Mouse (Mus musculus) c-Kit-positive CD71-positive TER-119-positive erythroid progenitor cells, embryonic 14.5 days (primary cell): ENCODE measurements around the gene Nubp2.

Source experiments
- DNase-seq: peaks from one replicate; pipeline ENCODE4 v3.0.0-alpha.2; 2013; ENCODE audit warnings: low spot score

The Nubp2 gene

GRCm38 (mm10) chr17:24860076-24860475, 26.1 kb downstream of the Nubp2 start:
- no peak for DNase-seq

GRCm38 (mm10) chr17:24858967-24859366, 27.2 kb downstream of the Nubp2 start:
- peak; percentile 87 for DNase-seq

DNA sequence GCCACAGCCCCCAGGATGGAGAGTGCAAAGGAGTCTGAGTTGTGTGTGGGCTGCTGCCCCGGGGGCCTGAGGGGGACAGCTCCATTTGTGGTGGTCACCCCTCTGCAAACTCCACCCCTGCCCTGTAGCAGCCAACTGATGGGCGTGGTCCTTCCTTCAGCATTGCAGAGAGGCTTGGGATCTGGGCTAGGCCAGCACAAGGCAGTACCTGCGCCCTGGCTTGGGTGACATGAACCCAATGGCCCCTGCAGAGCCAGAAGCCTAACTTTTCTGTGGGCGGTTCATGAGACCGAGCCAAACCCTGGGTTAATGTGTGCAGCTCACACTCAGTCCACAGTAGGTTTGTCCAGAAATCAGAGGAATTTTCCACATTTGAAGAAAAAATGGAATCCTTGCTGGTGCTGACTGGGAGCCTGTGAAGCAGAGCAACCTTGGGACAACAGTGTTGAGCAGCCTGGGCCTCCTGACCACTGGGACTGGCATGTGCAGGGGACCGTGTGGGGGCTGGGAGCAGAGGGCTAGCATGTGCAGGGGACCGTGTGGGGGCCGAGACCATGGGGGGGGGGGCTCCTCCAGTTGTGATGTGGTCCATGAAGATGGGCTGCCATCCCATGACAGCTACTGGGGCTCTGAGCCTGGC, 28.2 kb downstream of the Nubp2 start:
- no peak for DNase-seq

- DNase-seq, result no peak
Measured at GRCm38 (mm10) chr17:24856589-24856988, 29.6 kb downstream of the Nubp2 start.

- DNase-seq, result no peak
Measured at GRCm38 (mm10) chr17:24855838-24856464, 30.2 kb downstream of the Nubp2 start.

DNA sequence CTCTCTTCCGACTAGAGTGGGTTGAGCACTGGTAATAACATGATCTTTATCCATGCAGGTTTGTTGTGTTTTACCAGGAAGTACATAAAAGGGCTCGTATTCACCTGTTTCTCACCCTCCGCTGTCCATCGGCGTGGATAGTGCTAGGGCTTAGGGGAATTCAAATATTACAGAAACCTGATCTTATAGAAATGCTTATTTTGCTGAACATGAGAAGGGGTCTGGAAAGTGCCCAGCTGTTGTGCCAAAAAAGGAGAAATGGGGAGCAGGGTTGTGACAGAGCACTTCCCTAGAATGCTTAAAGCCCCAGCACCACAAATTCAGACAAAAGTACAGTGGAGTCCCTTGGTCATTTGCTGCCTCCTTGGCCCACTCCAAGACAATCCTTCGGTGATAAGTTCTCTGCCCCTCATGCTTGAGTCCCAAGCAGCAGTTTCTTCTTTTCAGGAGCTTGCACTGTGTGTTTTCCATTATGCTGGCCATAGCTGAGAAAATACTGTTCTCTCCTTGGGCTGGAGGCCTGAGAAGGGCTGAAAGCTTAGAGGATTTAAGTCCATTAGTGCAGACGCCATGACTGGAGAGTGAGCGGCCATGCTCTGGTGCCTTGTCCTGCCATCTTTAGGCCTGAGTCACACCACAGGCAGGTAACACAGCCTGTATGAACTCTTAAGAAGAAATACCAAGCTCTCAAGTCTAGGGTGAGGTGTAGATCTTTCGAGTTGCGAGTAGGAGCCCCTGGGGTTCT, 34.6 kb downstream of the Nubp2 start:
- no peak for DNase-seq

DNA sequence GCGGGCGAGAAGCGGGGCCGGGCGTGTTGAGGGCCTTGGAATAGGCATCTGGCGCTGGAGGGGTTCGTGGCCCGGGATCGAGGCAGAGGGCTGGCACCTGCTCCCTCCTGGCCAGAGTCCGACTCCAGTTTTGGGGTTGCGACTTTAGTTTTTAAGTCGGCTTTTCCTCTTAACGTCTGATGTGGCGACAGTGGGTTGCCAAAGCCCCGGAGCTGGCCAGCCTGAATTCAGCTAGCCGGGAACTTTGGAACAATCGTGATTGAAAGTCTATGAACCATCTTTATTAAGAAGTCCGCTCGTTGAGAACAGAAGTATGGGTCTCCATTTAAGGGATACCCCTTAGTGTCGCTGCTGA, 35.4 kb downstream of the Nubp2 start:
- DNase-seq, result no peak

- peak; percentile 98 for DNase-seq
Measured at GRCm38 (mm10) chr17:24850065-24850772, 35.9 kb downstream of the Nubp2 start, which contains the start of gene Fahd1. Fahd1 (minus strand) TSS chr17:24850364.

GRCm38 (mm10) chr17:24849733-24850064, 36.5 kb downstream of the Nubp2 start:
- no peak for DNase-seq

DNA sequence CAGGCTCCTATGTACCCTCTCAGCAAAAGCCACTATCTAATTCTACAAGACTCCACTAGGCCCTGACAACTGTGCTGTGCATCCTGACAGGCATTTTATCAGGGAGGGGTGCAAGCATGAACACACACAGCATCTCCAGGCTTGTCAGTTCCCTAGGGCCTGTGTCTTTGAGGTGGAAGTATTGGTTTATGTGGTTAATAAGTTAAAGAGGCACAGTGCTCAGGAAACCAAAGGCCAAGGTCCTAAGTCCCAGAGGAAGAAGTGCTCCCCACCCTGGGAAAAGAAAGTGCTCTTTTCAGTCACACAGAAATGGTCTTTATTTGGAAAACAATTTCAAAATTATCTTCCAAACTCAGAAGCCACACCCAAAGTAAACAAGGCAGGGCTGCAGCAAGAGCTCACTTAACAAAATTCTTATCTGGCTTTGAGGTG, 37.5 kb downstream of the Nubp2 start:
- DNase-seq, result peak; percentile 79

GRCm38 (mm10) chr17:24847386-24847785, 38.8 kb downstream of the Nubp2 start:
- no peak for DNase-seq

GRCm38 (mm10) chr17:24844525-24844924, 41.6 kb downstream of the Nubp2 start:
- no peak for DNase-seq

DNA sequence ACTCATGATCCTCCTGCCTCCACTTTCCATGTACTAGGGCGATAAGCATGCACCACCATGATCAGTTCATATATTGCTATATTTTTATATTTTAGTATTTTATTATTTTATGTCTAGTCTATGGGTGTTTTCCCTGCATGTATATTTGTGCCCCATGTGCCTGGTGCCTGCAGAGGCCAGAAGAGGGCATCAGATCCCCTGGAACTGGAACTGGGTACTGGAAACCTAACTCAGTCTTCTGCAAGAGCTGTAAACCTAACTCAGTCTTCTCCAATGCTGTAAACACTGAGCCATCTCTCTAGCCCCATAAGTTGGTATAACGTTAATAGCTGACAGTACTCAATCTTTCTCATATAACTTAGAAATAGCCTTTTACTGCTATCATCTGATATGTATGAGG, 43.5 kb downstream of the Nubp2 start:
- DNase-seq, result no peak

DNA sequence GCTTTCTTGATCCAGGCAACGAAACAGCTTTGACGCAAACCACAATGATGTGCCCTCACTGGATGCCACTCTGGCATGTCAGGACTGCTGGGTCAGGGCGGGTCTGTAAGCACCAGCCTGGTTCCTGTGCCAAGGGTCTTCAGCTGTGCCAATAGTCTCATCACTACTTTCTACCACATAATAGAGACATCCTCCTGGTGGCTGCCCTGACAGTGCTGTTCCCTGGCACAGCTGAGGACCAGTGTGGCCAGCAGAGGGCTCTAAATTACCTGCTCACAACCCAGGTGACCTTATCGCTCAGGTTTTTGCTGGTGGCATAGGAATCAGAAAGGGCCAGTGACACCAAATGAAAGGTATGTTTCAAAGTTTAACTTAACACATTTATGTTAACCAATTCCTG, 45.0 kb downstream of the Nubp2 start:
- no peak for DNase-seq

DNA sequence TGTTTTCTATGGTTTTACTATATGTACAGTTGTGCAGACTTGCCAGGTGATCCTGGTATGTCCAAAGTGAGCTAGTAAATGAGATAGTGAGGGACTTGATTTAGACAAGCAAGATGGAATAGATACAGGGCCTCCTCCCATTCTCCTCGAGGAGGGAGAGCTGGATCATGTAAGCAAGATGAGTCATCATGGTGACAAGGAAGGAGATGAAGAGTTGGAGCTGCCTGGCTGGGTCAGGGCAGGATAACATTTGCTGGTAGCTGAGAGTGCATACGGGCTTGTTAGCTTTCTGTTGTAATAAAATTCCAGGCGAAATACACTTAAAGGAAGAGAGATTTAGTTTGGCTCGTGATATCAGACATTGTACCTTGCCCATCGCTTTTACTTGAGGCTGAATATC, 45.8 kb downstream of the Nubp2 start:
- no peak for DNase-seq

DNA sequence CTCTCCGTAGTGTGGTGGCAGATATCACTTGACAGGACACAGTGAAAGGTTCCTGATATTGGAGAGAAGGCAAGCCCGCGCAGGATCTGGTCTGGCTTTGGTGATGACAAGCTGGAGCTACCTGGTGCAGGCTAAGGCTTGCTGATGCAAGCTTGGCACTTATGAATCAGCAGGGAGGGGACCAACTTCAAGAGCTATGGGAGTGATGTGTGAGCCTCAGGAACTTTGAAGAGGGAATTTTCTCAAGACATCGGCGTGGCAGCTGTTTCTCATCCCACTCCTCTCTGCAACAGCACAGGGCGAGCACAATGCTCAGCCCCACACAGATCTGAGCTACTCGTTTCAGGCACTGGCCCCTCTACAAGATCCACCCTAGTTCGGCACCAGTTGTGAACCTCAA, 46.3 kb downstream of the Nubp2 start, which contains the start of gene Hagh:
Hagh (plus strand) TSS at position 302 of the 400 bp plus-strand sequence.
- no peak for DNase-seq
